Mouse (Mus musculus) testis, adult 2 months (tissue): ENCODE measurements at regions not wholly inside any gene's neighbourhood (a gene's known extent, or its start where the extent isn't known, plus 50 kb on each side); places are given as distances from the start of the nearest gene placed in this dataset.

ENCODE experiments used
- CTCF ChIP-seq: fragments of 200-500 bp; IDR thresholded peaks from 2 replicates; pipeline ENCODE4 v1.5.1; 2012; ENCODE audit warnings: low read depth, mild to moderate bottlenecking, inconsistent platforms, low read length, moderate library complexity; ENCODE audit not compliant: control insufficient read depth, insufficient read depth, insufficient replicate concordance
- POLR2A ChIP-seq: fragments of 200-500 bp; IDR thresholded peaks from 2 replicates; pipeline ENCODE4 v1.6.1; 2012; ENCODE audit warnings: low read depth, mild to moderate bottlenecking, inconsistent platforms, low read length, moderate library complexity; ENCODE audit not compliant: control insufficient read depth

- peak; percentile 91 for TF ChIP-seq CTCF
- no peak for TF ChIP-seq POLR2A
Observed at GRCm38 (mm10) chr7:111249606-111250005, 166.8 kb upstream of the Eif4g2 start.
